Mouse (Mus musculus) spleen, adult 2 months (tissue): ENCODE data around the gene Bcl10. TPM values are rescaled to one million over a fixed set of nuclear protein-coding genes. Genes with fewer than 3 reads are reported as not detected.

Experiments
- DNase-seq, 2 experiments: peaks; one replicate each; pipeline versions ENCODE4 v3.0.0 to v3.0.0-alpha.2; 2012 to 2021; ENCODE audit warnings: low spot score in 2 of 2, low read depth in 1 of 2
- H3K27ac ChIP-seq: fragments of 200-500 bp; 2 replicates; pipeline ENCODE4 v1.5.1; 2012; ENCODE audit warnings: low read length, inconsistent platforms; ENCODE audit not compliant: insufficient read depth
- H3K27me3 ChIP-seq: fragments of 200-500 bp; 2 replicates; pipeline ENCODE4 v1.6.1; 2012; ENCODE audit warnings: mild to moderate bottlenecking, moderate library complexity, low read length, inconsistent platforms; ENCODE audit not compliant: control insufficient read depth, insufficient read depth
- H3K36me3 ChIP-seq: fragments of 200-500 bp; 2 replicates; pipeline ENCODE4 v1.6.1; 2012; ENCODE audit warnings: mild to moderate bottlenecking, low read length, inconsistent platforms; ENCODE audit not compliant: control insufficient read depth, insufficient read depth
- H3K4me1 ChIP-seq: fragments of 200-500 bp; 2 replicates; pipeline ENCODE4 v1.6.1; 2011; ENCODE audit warnings: inconsistent platforms; ENCODE audit not compliant: control insufficient read depth, insufficient read depth, insufficient read length
- H3K4me3 ChIP-seq: fragments of 200-500 bp; 2 replicates; pipeline ENCODE4 v1.5.1; 2011; ENCODE audit warnings: mild to moderate bottlenecking, inconsistent platforms; ENCODE audit not compliant: insufficient read depth, insufficient read length; ENCODE audit errors: extremely low read depth
- CTCF ChIP-seq: fragments of 200-500 bp; IDR thresholded peaks from 2 replicates; pipeline ENCODE4 v1.5.1; 2011; ENCODE audit warnings: mild to moderate bottlenecking, inconsistent platforms; ENCODE audit not compliant: insufficient read depth, insufficient read length, insufficient replicate concordance; ENCODE audit errors: extremely low read depth
- POLR2A ChIP-seq: fragments of 200-500 bp; IDR thresholded peaks from 2 replicates; pipeline ENCODE4 v1.6.1; 2011; ENCODE audit warnings: low read depth, low read length, inconsistent platforms
- WGBS: fragments of 180-500 bp; shearing (Covaris S2); methylation state at CpG from one replicate; pipeline ENCODE4 v1.1.7; 2018; 5-methylcytosine and 5-hydroxymethylcytosine counted together
- polyA plus RNA-seq: library from polyadenylated mRNA; depleted of rRNA; stranded (reverse); fragments of >200 nt; gene quantifications from 2 replicates; pipeline ENCODE4 v1.2.3, GENCODE M21; 2012

Bcl10 gene
- polyA plus RNA-seq, 1 experiment: 11.4 TPM

DNA sequence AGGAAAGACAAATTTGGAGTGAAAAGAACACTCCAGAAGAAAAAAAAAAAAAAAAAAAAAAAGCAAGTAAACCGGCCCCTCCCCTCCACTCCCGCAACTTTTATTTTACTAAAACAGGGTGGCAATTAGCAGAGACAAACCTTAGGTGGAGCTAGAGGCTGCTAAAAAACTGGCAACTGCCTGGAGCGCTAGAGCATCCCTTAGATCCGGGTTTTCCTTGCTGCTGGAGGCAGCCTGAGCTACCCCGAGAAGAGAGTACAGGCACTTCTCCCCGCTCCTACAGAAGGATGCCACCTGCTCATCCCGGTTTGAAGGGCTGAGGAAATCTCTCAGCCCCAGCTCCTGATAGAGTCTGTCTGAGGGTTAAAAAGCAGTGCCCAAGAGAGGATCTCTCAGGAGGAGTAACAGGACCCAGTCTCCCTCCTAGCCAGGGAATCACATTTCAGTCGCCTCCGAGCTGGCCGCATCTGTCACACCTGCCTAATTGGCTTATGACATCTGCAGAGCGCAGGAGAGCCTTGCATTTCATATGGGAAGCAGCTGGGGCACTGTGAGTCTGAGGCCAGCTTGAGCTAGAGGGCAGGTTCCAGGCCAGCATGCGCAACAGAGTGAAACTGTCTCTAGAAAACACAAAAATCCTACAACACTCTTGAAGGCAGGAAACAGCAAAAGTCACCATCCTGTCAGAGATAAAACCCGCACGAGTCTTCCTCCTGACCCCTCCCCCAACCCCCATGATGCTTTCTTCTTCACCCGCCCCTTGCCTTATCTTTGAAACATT lies 27.6 kb downstream of the Bcl10 start:
- DNase-seq: no peak
- Histone ChIP-seq H3K4me3 (0 out of 2 replicates have a peak overlapping the region, but pooled peaks have one; percentile 10), H3K27me3 (no peaks in the 10 kb centered on the region), H3K4me1 (peaks cover 8% of the 10 kb centered on the region; the same call in 1 of the 2 replicates), H3K36me3 (no peaks in the 10 kb centered on the region), H3K27ac (no peak overlapping the region)
- 13% methylated on average over 15 of the region's 15 CpGs for WGBS
- TF ChIP-seq POLR2A (no peak), CTCF (peak; percentile 23; the same call in 1 of the 2 replicates)

DNA sequence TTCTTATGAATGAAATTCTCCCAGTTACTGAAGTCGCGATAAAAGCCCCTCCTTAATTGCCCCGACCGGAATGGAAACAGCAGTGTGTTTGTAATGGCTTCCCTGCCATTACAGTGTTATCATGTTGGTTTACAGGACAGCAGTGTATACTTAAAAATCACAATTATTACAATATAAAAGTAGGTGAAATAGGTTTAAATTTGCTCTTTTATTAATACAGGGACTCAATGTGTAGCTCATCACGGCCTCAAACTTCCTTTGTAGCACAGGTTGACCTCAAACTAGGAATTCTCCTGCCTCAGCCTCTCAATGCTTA lies 28.2 kb downstream of the Bcl10 start:
- no peak for TF ChIP-seq CTCF
- TF ChIP-seq POLR2A: no peak
- no peak for DNase-seq
- H3K4me1 ChIP-seq: peaks cover 8% of the 10 kb centered on the region; the same call in 1 of the 2 replicates
- 50% methylated on average over 5 of the region's 5 CpGs for WGBS
- no peaks in the 10 kb centered on the region for H3K27me3 ChIP-seq
- no peaks in the 10 kb centered on the region for H3K36me3 ChIP-seq
- H3K27ac ChIP-seq: no peak overlapping the region
- H3K4me3 ChIP-seq: no peak overlapping the region

DNA sequence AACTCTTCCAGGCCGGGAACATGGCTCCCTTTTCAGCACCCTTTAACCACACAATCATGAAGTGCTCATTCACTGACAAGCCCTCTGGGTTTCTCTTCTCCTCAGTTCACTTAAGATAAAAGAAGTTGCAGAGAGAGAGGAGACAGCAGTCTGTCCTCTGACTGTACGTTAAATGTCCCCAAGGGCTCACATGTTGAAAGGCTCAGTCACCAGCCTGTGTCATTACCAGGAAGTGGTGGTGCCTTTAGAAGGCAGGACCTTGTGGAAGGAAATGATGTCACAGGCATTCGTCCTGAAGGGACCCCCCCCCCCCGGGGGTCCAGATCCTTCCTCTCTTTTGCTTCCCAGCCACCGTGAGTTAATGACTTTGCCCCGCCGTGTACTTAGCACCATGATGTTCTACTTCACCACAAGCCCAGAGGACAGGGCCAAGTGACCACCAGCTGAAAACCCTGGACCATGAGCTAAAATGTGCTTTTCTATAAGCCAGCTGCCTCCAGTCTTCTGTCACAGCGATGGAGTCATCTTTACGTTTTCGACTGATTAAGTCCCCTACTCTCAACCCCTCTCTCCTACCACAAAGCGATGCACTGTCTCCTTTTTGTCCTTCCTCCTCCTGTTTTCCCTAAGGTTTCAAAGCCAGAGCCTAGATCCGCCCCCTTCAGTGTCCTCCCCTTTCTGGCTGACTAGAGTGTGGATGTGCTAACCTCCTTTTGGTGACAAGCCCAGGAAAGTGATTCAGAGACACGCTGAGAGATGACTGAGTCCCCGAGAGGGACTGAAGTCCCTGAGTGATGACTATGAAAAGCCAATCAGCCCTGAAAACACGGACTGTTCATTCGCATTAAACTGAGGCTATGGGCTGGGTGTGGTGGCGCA lies 28.9 kb downstream of the Bcl10 start:
- Histone ChIP-seq H3K4me3 (no peak overlapping the region), H3K27ac (no peak overlapping the region), H3K27me3 (no peaks in the 10 kb centered on the region), H3K4me1 (peaks cover 8% of the 10 kb centered on the region; the same call in 1 of the 2 replicates), H3K36me3 (no peaks in the 10 kb centered on the region)
- WGBS: 58% methylated on average over 17 of the region's 17 CpGs
- DNase-seq: peak in 1 of 2 experiments; percentile 25
- TF ChIP-seq POLR2A (no peak), CTCF (no peak)

DNA sequence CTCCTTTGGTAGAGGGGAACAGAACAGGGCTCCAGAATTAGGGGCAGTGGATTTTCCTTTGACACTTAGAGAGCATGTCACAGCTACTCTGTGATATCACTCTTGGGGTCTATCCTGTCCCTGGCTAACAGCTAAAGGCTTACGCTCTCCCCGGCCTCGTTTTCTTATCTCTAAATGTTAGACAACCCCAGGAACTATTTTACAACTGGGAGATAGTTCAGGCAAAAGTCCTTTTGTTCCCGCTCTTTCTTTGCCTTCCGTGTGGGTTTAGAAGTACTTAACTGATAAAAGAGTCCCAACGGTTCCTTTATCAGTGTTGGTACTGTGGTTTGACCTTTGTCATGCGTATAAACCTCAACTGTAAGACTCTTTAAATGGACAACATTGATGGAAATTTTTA lies 30.3 kb downstream of the Bcl10 start:
- no peak for DNase-seq
- no peak for TF ChIP-seq CTCF
- TF ChIP-seq POLR2A: no peak
- 70% methylated on average over 7 of the region's 7 CpGs for WGBS

DNA sequence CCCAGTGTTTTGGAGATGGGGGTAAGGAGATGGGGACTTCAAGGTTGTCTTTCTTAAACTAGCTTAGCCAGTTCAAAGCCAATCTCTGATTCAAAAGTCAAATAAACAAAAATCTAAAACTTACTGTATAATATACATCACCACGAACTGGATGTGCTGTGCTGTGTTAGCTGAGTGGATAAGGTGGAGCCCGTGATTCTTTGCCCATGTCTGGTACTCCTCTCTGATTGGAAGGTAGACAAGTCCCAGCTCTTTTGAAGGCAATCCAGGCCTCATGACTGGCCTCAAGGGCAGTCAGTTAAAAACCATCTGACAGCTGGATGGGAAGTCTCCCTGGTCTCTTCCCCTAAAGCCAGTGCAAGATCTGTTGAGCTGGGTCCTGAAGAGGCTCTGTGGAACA lies 30.8 kb downstream of the Bcl10 start:
- WGBS: 88% methylated on average over 2 of the region's 2 CpGs
- TF ChIP-seq CTCF (no peak), POLR2A (no peak)

More for the DNA sequence above, 30.3 kb downstream of the Bcl10 start:
- no peak overlapping the region for H3K4me3 ChIP-seq
- peaks cover 8% of the 10 kb centered on the region; the same call in 1 of the 2 replicates for H3K4me1 ChIP-seq
- H3K36me3 ChIP-seq: no peaks in the 10 kb centered on the region
- H3K27me3 ChIP-seq: no peaks in the 10 kb centered on the region
- H3K27ac ChIP-seq: no peak overlapping the region

DNA sequence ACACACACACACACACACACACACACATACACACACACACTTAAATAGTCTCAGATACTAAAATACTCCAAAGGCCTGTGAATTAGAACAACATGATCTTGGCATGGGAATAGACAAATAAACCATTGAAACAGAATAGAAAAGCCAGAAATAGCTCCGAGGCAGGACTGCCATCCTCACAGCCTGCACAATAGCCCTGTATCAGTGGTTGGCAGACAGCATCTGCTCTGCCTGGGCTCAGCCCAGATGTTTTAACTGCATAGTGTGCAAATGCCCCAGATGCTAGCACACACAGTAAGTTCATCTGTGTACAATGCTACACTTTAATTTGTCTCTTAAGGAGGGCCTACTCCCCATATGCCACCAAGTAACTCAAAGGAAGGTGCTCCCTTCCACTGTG lies 37.2 kb downstream of the Bcl10 start:
- Histone ChIP-seq H3K27me3 (peaks cover 2% of the 10 kb centered on the region; the same call in 1 of the 2 replicates), H3K4me3 (no peak overlapping the region), H3K4me1 (peaks cover 5% of the 10 kb centered on the region; the same call in 1 of the 2 replicates), H3K27ac (no peak overlapping the region), H3K36me3 (no peaks in the 10 kb centered on the region)
- TF ChIP-seq CTCF (no peak), POLR2A (no peak)
- 83% methylated on average over 1 of the region's 1 CpGs for WGBS
- DNase-seq: no peak

More for the DNA sequence above, 30.8 kb downstream of the Bcl10 start:
- peaks cover 8% of the 10 kb centered on the region; the same call in 1 of the 2 replicates for H3K4me1 ChIP-seq
- no peaks in the 10 kb centered on the region for H3K36me3 ChIP-seq
- DNase-seq: no peak
- H3K27ac ChIP-seq: no peak overlapping the region
- no peaks in the 10 kb centered on the region for H3K27me3 ChIP-seq
- no peak overlapping the region for H3K4me3 ChIP-seq
